Mouse (Mus musculus) layer of hippocampus, adult 9-11 months (tissue): ENCODE measurements around the gene Cyp27a1.

Source experiments
- DNase-seq: peaks from one replicate; pipeline ENCODE4 v3.0.0; 2022

Gene Cyp27a1

GRCm38 (mm10) chr1:74713099-74713858, at the start of gene Cyp27a1:
Gene Cyp27a1 (plus strand): TSS chr1:74713574.
- DNase-seq: peak; percentile 31

GRCm38 (mm10) chr1:74665153-74665552, 48.2 kb upstream of the Cyp27a1 start:
- peak; percentile 8 for DNase-seq

DNA sequence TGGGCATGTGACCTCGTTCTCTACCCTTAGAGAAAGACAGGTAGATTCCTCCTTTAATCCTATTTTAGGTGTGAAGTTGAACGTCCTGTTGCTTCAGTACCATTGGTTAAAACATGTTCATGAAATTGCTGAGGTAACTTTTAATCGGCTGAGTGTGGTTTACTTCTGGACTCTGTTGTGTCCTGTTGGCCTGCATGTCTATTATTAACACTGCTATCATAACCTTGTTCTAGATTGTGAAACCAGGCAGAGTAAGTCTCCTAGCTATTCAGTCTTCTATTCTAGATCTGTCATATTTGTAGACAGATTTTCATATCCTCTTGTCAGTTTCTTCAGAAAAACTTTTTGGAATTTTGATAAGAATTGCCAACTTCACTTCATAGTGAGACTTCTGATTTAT, 45.0 kb upstream of the Cyp27a1 start:
- DNase-seq: no peak

DNA sequence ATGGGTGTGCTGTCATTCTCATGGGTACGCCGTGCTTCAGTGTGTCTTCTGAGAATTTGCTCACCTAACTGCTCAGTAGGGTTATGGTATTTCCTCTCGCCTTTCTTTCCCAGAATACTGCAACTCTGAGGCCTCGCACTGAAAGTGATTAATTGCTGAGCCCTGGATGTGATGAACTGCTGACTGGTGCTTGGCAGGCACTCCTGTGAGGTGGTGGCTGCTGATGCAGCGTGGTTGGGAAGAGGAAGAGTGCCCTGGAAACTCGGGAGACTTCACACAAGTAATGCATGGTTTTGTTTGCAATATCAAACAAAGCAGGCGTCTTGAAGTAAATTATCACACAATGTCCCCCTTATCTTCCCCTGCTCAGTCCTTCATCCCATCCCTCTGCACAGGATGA, 40.6 kb upstream of the Cyp27a1 start:
- DNase-seq: no peak

DNA sequence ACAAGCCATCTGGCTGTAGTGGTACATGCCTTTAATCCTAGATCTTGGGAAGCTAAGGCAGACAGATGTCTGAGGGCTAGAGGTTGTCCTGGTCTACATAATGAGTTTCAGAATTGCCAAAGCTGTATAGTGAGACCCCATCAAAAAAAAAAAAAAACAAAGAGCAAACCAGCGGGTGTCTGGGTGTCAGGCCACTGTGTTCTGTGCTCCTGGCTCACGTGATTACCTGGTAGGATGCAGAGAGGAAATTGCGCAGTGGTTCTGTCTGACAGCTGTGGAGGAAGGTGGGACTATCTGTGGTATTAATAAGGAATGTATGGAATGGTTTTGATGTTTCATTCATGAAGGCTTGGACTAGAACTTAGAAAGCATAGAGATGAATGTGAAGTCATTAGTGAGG, 36.5 kb upstream of the Cyp27a1 start:
- DNase-seq: no peak

DNA sequence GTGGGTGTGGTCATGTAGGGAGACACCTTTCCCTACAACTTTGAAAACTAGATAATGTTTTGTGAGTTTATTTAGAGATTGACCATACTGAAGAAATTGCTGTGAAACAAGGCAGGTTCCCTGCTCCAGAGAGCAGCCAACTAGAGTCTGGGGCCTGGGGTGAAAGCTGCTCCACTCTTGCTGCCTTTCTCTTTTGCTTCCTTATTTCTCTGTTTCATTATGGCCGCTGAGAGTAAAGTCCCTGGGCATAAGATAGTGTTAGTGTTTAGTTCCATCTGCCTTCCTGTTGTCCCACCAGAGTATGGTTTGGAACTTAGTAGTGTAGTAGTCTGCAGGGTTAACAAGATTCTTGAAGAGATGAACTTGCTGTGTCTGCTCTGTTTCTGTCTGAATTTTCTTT, 35.5 kb upstream of the Cyp27a1 start:
- DNase-seq: no peak

- no peak for DNase-seq
Measured at GRCm38 (mm10) chr1:74687131-74687530, 26.2 kb upstream of the Cyp27a1 start.

GRCm38 (mm10) chr1:74693891-74694583, 19.3 kb upstream of the Cyp27a1 start:
- no peak for DNase-seq

- no peak for DNase-seq
Measured at GRCm38 (mm10) chr1:74695836-74696235, 17.5 kb upstream of the Cyp27a1 start.

DNA sequence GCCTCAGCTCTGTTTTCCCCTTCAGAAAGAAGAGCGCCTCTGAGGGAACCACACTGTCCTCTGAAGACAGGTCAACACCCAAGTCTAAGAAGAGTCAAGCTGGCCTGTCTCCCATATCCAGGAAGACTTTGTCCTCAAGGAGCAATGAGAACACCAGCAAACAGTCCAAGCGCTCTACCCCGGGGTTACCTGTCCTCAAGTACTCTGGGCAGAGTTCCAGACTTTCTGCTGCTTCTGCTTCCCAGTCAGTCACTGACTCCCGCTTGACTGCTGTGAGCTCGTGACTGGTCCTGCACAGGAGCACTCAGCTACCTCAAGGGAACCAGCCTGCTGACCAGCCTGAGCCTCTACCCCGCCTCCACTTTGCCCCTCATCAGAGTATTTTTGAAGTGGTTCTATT, 16.0 kb upstream of the Cyp27a1 start:
- DNase-seq: no peak

- no peak for DNase-seq
Measured at GRCm38 (mm10) chr1:74698353-74698752, 15.0 kb upstream of the Cyp27a1 start.

GRCm38 (mm10) chr1:74698791-74699190, 14.6 kb upstream of the Cyp27a1 start:
- DNase-seq: no peak

DNA sequence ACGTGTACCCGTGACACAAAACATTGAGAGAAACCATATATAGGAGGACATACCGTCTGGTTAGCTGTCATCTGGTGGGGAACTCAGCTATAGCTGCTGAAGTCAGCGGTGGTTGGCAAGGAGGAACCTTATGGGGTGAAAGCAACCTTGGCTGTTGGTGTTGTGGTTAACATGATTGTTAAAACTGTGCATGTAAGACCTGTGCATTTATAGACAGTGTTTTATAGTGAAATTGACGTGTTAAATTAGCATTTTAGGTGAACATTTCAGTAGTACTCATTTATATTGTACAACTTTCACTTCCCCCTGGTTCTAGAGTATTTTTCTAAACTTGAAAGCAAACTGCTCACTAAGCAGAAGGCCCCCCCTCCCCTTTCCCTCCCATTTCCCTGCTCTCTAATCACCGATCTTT, 11.2 kb upstream of the Cyp27a1 start:
- DNase-seq: no peak

DNA sequence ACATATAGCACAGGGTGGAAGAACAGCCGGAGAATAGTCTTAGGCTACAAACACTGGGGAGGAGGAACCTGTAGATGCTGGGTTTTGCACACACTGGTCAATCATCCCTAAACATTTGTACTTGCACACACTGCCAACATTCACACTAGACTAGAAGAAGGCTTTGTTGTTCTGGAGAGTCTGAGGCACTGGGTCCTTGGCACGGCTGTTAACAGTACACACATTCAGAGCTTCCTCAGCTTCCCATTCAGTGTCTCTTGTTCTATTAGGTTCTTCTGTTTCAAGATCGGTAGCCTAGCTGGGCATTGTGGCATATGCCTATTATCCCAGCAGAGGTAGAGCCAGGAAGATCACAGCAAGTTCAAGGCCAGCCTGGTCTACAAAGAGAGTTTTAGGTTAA, 9.2 kb upstream of the Cyp27a1 start:
- DNase-seq: peak; percentile 63

DNA sequence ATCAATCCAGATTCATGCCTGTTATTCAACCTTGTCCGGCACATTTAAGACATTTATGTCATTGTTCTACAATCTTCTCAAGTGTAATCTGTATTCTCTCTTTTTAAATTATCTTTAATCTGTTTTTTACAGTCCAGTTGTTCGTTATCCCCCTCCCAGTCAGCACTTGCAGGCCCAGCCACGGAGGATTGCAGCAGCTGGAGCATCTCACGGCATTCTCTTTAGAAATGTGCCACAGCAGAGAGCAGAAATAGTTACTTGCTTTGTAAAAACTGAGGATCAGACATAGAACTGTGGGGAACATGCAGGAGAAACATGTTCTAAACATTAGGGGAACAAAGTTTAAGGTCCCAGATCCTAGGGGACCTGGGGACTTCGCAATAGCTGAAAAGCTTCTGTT, 8.4 kb upstream of the Cyp27a1 start:
- no peak for DNase-seq

GRCm38 (mm10) chr1:74709566-74709965, 3.8 kb upstream of the Cyp27a1 start:
- DNase-seq: no peak

DNA sequence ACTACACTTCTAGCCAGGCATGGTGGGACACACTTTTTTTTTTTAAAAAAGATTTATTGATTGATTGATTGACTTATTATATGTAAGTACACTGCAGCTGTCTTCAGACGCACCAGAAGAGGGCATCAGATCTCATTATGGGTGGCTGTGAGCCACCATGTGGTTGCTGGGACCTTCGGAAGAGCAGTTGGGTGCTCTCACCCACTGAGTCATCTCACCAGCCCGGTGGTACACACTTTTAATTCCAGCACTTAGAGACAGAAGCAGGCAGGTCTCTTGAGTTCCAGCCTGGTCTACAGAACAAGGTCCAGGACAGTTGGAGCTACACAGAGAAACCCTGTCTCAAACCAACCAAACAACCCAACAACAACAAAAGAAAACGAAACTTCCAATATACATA, 1.3 kb upstream of the Cyp27a1 start:
- DNase-seq: no peak

DNA sequence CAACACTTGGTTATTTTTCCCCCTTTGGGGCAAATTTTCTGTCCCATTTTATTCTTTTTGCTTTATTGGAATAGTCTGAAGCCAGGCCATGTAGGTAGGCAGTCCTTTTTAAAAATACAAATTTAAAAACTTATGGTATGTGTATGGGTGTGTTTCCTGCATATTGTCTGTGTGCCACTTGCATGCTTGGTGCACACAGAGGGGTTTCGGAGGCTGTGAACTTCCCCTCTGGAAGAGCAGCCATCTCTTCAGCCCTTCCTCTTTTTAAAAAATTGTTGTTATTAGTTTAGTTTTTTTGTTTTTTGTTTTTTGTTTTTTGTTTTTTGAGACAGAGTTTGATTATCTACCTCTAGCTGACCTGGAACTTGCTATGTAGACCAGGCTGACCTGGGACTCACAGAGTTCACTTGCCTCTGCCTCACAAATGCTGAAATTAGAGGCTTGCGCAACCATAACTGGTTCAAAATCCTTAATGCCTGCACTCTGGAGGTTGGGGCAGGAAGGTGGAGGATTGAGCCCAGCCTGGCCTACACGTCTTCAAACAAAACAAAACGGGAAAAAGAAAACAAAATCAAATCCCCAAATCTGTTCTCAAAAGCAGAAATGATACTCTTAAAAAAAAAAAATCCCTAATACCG, 794 bp upstream of the Cyp27a1 start:
- no peak for DNase-seq

GRCm38 (mm10) chr1:74713859-74714730, 721 bp downstream of the Cyp27a1 start:
- no peak for DNase-seq

GRCm38 (mm10) chr1:74714967-74715366, 1.6 kb downstream of the Cyp27a1 start:
- DNase-seq: no peak

- no peak for DNase-seq
Measured at GRCm38 (mm10) chr1:74715468-74715867, 2.1 kb downstream of the Cyp27a1 start.

GRCm38 (mm10) chr1:74715886-74716285, 2.5 kb downstream of the Cyp27a1 start:
- DNase-seq: no peak

DNA sequence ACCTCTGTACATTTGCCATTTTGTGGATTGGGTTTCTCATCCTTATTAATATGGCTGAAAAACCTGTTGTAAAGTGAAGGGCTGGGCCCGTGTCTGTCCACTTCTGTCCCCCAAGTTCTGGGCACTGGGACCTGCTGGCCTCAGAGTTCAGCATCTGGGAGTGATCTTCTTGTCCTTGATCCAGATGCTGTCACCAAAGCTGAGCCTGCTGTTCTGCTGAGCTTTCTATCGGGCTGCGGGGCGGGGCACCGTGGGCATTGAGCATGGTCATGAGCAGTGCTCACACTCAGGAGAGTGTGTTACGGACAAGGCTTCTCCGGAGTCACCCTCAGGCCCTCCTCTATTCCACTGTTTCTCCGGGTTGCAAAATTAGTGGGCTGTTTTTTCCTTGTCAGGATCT, 4.7 kb downstream of the Cyp27a1 start:
- no peak for DNase-seq
